Mouse (Mus musculus): ENCODE measurements around the gene Smg7. TPM values are rescaled to one million over a fixed set of nuclear protein-coding genes. Genes with fewer than 3 reads are reported as not detected.

Smg7 gene
- polyA plus RNA-seq, 1 experiment from 2014 or later = 10.3 TPM

DNA sequence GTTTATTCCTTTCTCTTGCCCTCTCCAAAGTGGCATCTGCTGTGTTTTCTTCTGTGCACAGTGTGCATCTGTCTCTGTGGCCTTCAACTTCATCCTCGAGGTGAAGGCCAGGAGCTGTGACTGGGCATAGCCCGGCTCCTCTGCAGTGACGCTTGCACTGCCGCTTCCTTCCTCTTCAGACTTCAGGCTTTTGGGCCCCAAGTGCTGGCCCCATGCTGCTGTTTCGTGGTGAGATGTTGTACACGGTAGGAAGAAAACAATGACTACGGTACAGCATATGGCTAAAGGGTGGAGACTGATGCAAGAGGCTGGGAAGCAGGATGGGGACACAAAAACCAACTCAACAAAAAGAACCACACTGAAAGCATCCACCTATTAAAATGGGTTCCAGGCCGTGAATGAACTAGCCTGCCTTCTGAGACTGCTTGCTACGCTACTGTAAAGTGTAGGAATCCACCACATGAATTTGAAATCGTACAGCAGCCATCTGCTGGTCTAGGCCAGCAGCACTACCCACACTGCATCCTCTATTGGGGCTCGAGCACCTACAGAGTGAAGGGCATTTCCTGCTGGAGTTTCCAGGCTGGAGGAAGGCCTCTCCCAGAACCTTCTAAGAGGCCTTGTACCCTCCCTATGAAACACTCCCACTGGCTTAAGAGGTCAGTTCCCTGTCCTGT lies 64.3 kb downstream of the Smg7 start:
- H3K9me3 ChIP-seq (ENCODE audit: control insufficient read depth, low read length) = no peaks in the 10 kb centered on the region
- no peak overlapping the region for H3K4me2 ChIP-seq (replicated peaks; ENCODE audit: low read depth)
- H3K4me3 ChIP-seq (ENCODE audit: low read depth, low read length) = no peak overlapping the region
- WGBS = 82% methylated on average over 11 of the region's 11 CpGs
- ATAC-seq (ENCODE audit: low FRiP score, low TSS enrichment) (no peak), DNase-seq (ENCODE audit: low spot score) (no peak)
- no peak overlapping the region for H3K27ac ChIP-seq (replicated peaks)
- H3K36me3 ChIP-seq (ENCODE audit: control insufficient read depth, insufficient read depth, low read length) = peaks cover 16% of the 10 kb centered on the region
- TF ChIP-seq CTCF (IDR thresholded peaks at IDR 0.05; ENCODE audit: low read depth) (no peak), EP300 (optimal IDR thresholded peaks at IDR 0.05) (no peak)
- no peaks in the 10 kb centered on the region for H3K4me1 ChIP-seq (replicated peaks; ENCODE audit: control insufficient read depth, insufficient read depth)
- H3K27me3 ChIP-seq (ENCODE audit: control insufficient read depth, insufficient read depth, low read length) = no peaks in the 10 kb centered on the region
- H3K9ac ChIP-seq (ENCODE audit: low read length) = no peak overlapping the region

DNA sequence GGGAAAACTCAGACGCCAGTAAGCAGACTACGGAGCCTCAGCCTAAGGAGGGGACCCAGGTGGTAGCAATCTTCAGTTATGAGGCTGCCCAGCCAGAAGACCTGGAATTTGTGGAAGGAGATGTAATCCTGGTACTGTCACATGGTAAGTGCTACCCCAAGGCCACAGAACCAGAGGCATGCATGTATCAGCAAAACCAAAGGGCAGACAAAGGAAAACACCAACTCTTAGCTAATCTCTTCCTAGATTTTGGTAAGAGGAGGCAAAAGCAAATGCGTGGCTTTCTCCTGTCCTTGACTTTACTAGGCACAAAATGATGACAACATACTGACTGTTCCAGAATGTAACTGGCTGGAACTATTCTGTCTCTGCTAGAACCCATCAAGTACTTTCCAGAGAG lies 67.4 kb downstream of the Smg7 start:
- H3K9ac ChIP-seq (ENCODE audit: low read length) = no peak overlapping the region
- no peak overlapping the region for H3K4me2 ChIP-seq (replicated peaks; ENCODE audit: low read depth)
- ATAC-seq (ENCODE audit: low FRiP score, low TSS enrichment) = no peak
- TF ChIP-seq CTCF (IDR thresholded peaks at IDR 0.05; ENCODE audit: low read depth) (no peak), EP300 (optimal IDR thresholded peaks at IDR 0.05) (no peak)
- DNase-seq (ENCODE audit: low spot score) = no peak
- no peaks in the 10 kb centered on the region for H3K9me3 ChIP-seq (ENCODE audit: control insufficient read depth, low read length)
- no peak overlapping the region for H3K27ac ChIP-seq (replicated peaks)
- H3K4me1 ChIP-seq (replicated peaks; ENCODE audit: control insufficient read depth, insufficient read depth) = no peaks in the 10 kb centered on the region
- H3K27me3 ChIP-seq (ENCODE audit: control insufficient read depth, insufficient read depth, low read length) = no peaks in the 10 kb centered on the region
- H3K4me3 ChIP-seq (ENCODE audit: low read depth, low read length) = no peak overlapping the region
- 97% methylated on average over 3 of the region's 3 CpGs for WGBS
- H3K36me3 ChIP-seq (ENCODE audit: control insufficient read depth, insufficient read depth, low read length) = peaks cover 12% of the 10 kb centered on the region; the same call in 1 of the 2 replicates

DNA sequence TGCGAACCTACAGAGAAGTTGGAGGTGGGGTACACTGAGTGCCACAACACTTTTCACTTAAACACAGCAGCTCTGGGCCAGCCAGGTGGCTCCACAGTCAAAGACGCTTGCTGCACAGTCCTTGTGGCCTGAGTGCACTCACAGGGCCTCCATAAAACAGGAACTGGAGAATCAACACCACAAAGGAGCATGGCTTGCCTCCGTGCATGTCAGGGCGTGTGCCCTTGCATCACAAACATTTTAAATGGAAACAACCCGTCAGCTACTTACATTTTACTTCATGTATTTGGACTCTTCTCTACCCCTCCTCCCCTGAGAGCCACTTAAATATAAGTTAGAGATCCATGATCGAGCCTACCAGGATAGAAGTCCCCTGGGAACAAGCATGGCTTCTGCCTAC lies 70.1 kb downstream of the Smg7 start:
- WGBS = 60% methylated on average over 6 of the region's 6 CpGs
- DNase-seq (ENCODE audit: low spot score) (no peak), ATAC-seq (ENCODE audit: low FRiP score, low TSS enrichment) (no peak)
- H3K36me3 ChIP-seq (ENCODE audit: control insufficient read depth, insufficient read depth, low read length) = 0 out of 2 replicates have a peak, but pooled peaks cover 3% of the 10 kb centered on the region
- no peak overlapping the region for H3K4me2 ChIP-seq (replicated peaks; ENCODE audit: low read depth)
- H3K9me3 ChIP-seq (ENCODE audit: control insufficient read depth, low read length) = no peaks in the 10 kb centered on the region
- no peaks in the 10 kb centered on the region for H3K4me1 ChIP-seq (replicated peaks; ENCODE audit: control insufficient read depth, insufficient read depth)
- H3K27ac ChIP-seq (replicated peaks) = no peak overlapping the region
- no peak overlapping the region for H3K4me3 ChIP-seq (ENCODE audit: low read depth, low read length)
- TF ChIP-seq CTCF (IDR thresholded peaks at IDR 0.05; ENCODE audit: low read depth) (no peak), EP300 (optimal IDR thresholded peaks at IDR 0.05) (no peak)
- no peaks in the 10 kb centered on the region for H3K27me3 ChIP-seq (ENCODE audit: control insufficient read depth, insufficient read depth, low read length)
- no peak overlapping the region for H3K9ac ChIP-seq (ENCODE audit: low read length)

DNA sequence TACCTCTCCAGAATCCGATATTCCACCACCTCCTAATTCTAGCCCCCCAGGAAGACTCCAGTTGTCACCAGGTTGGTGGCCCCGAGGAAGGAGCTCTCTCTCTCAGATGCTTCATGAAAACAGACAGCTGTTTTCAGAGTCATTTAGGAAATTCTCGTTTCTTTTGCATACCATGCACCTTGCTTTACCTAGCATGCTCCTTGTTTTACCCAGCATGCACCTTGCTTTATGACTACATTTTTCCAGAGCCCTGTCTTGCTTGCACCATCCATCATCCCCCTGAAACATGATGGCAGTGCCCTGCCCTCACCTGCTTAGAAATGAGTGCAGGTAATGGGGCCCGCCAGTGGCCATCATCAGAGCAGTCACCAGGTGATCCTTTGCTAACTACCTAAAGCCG lies 70.8 kb downstream of the Smg7 start:
- H3K4me1 ChIP-seq (replicated peaks; ENCODE audit: control insufficient read depth, insufficient read depth) = no peaks in the 10 kb centered on the region
- H3K9ac ChIP-seq (ENCODE audit: low read length) = no peak overlapping the region
- no peak overlapping the region for H3K27ac ChIP-seq (replicated peaks)
- no peak for DNase-seq (ENCODE audit: low spot score)
- no peak for TF ChIP-seq EP300 (optimal IDR thresholded peaks at IDR 0.05)
- no peak for TF ChIP-seq CTCF (IDR thresholded peaks at IDR 0.05; ENCODE audit: low read depth)
- no peak for ATAC-seq (ENCODE audit: low FRiP score, low TSS enrichment)
- H3K4me3 ChIP-seq (ENCODE audit: low read depth, low read length) = no peak overlapping the region
- no peak overlapping the region for H3K4me2 ChIP-seq (replicated peaks; ENCODE audit: low read depth)
- H3K36me3 ChIP-seq (ENCODE audit: control insufficient read depth, insufficient read depth, low read length) = 0 out of 2 replicates have a peak, but pooled peaks cover under 1% of the 10 kb centered on the region
- 74% methylated on average over 5 of the region's 5 CpGs for WGBS
- no peaks in the 10 kb centered on the region for H3K9me3 ChIP-seq (ENCODE audit: control insufficient read depth, low read length)
- H3K27me3 ChIP-seq (ENCODE audit: control insufficient read depth, insufficient read depth, low read length) = no peaks in the 10 kb centered on the region

DNA sequence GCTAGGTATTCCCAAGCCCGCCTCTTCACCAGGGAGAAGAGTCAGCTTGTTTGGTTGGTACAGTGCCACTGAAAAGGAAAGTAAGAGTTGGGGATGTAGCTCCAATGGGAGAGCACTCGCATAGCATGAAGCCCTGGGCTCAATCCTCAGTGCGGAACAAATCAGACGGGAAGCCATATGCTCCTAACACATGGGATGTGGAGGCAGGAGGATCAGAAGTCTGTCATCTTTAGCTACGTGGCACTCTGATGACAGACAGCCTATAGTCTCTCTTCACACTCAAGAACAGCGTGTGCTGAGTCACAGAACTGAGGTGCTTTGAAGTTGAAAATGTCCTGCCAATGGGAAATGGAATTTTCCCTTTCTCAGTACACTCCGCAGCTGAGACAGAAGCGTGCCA lies 71.4 kb downstream of the Smg7 start:
- no peak overlapping the region for H3K9ac ChIP-seq (ENCODE audit: low read length)
- 89% methylated on average over 8 of the region's 8 CpGs for WGBS

DNA sequence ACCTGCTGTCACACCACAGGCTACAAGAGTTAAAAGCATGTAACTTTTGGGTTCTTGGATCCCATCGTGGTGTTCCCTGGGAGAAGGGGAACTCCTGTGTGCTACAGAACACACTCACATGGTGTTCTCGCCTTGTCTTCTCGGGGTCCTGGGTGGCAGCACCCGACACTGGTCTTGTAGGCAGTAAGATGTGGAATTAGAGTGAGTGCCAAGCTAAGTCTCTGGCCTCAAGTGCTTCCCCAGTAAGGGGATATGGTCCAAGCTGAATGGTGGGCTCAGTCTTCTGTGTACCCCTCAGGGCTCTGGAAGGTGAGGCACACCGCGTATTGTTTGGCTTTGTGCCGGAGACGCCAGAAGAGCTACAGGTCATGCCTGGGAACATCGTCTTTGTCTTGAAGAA lies 72.4 kb downstream of the Smg7 start:
- no peak for DNase-seq (ENCODE audit: low spot score)
- H3K36me3 ChIP-seq (ENCODE audit: control insufficient read depth, insufficient read depth, low read length) = no peaks in the 10 kb centered on the region
- no peak overlapping the region for H3K4me3 ChIP-seq (ENCODE audit: low read depth, low read length)
- H3K4me2 ChIP-seq (replicated peaks; ENCODE audit: low read depth) = no peak overlapping the region
- H3K4me1 ChIP-seq (replicated peaks; ENCODE audit: control insufficient read depth, insufficient read depth) = no peaks in the 10 kb centered on the region
- no peaks in the 10 kb centered on the region for H3K27me3 ChIP-seq (ENCODE audit: control insufficient read depth, insufficient read depth, low read length)
- no peak for TF ChIP-seq EP300 (optimal IDR thresholded peaks at IDR 0.05)
- no peak for TF ChIP-seq CTCF (IDR thresholded peaks at IDR 0.05; ENCODE audit: low read depth)
- WGBS = 92% methylated on average over 9 of the region's 9 CpGs
- no peak overlapping the region for H3K27ac ChIP-seq (replicated peaks)
- no peak overlapping the region for H3K9ac ChIP-seq (ENCODE audit: low read length)
- no peaks in the 10 kb centered on the region for H3K9me3 ChIP-seq (ENCODE audit: control insufficient read depth, low read length)
- no peak for ATAC-seq (ENCODE audit: low FRiP score, low TSS enrichment)

More for the DNA sequence above, 71.4 kb downstream of the Smg7 start:
- Histone ChIP-seq H3K4me3 (ENCODE audit: low read depth, low read length) (no peak overlapping the region), H3K4me1 (replicated peaks; ENCODE audit: control insufficient read depth, insufficient read depth) (no peaks in the 10 kb centered on the region), H3K27ac (replicated peaks) (no peak overlapping the region), H3K36me3 (ENCODE audit: control insufficient read depth, insufficient read depth, low read length) (no peaks in the 10 kb centered on the region), H3K4me2 (replicated peaks; ENCODE audit: low read depth) (no peak overlapping the region), H3K9me3 (ENCODE audit: control insufficient read depth, low read length) (no peaks in the 10 kb centered on the region), H3K27me3 (ENCODE audit: control insufficient read depth, insufficient read depth, low read length) (no peaks in the 10 kb centered on the region)
- no peak for TF ChIP-seq CTCF (IDR thresholded peaks at IDR 0.05; ENCODE audit: low read depth)
- no peak for TF ChIP-seq EP300 (optimal IDR thresholded peaks at IDR 0.05)
- DNase-seq (ENCODE audit: low spot score) = no peak
- ATAC-seq (ENCODE audit: low FRiP score, low TSS enrichment) = no peak

Measured in stomach, postnatal 0 days (tissue).